Mouse (Mus musculus) limb, embryonic 12.5 days (tissue): ENCODE results near the gene Oscar. TPM values are rescaled to one million over a fixed set of nuclear protein-coding genes. Genes with fewer than 3 reads are reported as not detected.
A peak's percentile ranks its signal among the peaks of the same experiment; 100 is the strongest.

ENCODE experiments used
- ATAC-seq: fragments of 200-750 bp; cut with Nextera tagmentation; 2 replicates; pipeline ENCODE4 v1.8.0; 2017; ENCODE audit warnings: low read depth, moderate TSS enrichment; ENCODE audit not compliant: insufficient number of reproducible peaks, insufficient read depth, low FRiP score, low TSS enrichment
- H3K27ac ChIP-seq: fragments of 300-500 bp; sonication (generic); 2 replicates; pipeline ENCODE4 v1.5.1; 2016; ENCODE audit warnings: mild to moderate bottlenecking, moderate library complexity
- H3K27me3 ChIP-seq: fragments of 300-500 bp; sonication (generic); 2 replicates; pipeline ENCODE4 v1.6.1; 2016; ENCODE audit warnings: mild to moderate bottlenecking, moderate library complexity
- H3K36me3 ChIP-seq: fragments of 300-500 bp; sonication (generic); 2 replicates; pipeline ENCODE4 v1.6.1; 2016; ENCODE audit warnings: mild to moderate bottlenecking, moderate library complexity
- H3K4me1 ChIP-seq: fragments of 300-500 bp; sonication (generic); replicated peaks from 2 replicates; pipeline ENCODE4 v1.6.1; 2016
- H3K4me2 ChIP-seq: fragments of 300-500 bp; sonication (generic); 2 replicates; pipeline ENCODE4 v1.6.1; 2016; ENCODE audit warnings: mild to moderate bottlenecking, moderate library complexity
- H3K4me3 ChIP-seq: fragments of 300-500 bp; sonication (generic); replicated peaks from 2 replicates; pipeline ENCODE4 v1.5.1; 2016; ENCODE audit warnings: mild to moderate bottlenecking
- H3K9ac ChIP-seq: fragments of 300-500 bp; sonication (generic); replicated peaks from 2 replicates; pipeline ENCODE4 v1.6.1; 2016; ENCODE audit warnings: mild to moderate bottlenecking, moderate library complexity
- H3K9me3 ChIP-seq: fragments of 300-500 bp; sonication (generic); 2 replicates; pipeline ENCODE4 v1.6.1; 2016; ENCODE audit warnings: mild to moderate bottlenecking, moderate library complexity
- WGBS: fragments of 180-500 bp; shearing (Covaris S2); methylation state at CpG from one replicate; pipeline ENCODE4 v1.1.7; 2016; 5-methylcytosine and 5-hydroxymethylcytosine counted together
- polyA plus RNA-seq: library from polyadenylated mRNA; unstranded; fragments of >200 nt; fragmentation: Nextera tagmentation; extraction: Ambion mirVana; gene quantifications from 2 replicates; pipeline ENCODE4 v1.2.1, GENCODE M21; 2016

Oscar gene
- polyA plus RNA-seq, 1 experiment from 2014 or later: not detected

DNA sequence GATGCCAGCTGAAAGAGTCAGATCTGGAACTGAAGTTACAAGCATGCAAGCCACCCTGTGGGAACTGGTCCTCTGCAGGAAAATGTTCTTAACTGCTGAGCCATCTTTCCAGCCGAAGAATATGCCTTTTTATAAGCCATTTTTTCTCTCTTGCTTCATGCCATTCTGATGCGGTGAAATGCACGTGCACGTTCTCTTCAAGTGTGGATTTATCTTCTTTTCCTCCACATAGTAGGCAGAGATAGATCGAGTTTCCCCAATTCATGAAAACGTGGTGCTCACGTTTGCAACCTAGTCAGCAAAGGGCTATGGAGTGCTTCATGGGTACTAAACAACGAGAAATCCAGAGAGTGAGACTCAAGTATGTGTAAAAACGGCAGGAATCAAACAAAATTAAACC is 27.9 kb upstream of the Oscar start:
- H3K4me3 ChIP-seq: peak overlapping the region; percentile 98
- peak overlapping the region; percentile 64 for H3K4me2 ChIP-seq
- H3K27ac ChIP-seq: 0 out of 2 replicates have a peak overlapping the region, but pooled peaks have one; percentile 20
- peaks cover 51% of the 10 kb centered on the region for H3K36me3 ChIP-seq
- no peaks in the 10 kb centered on the region for H3K27me3 ChIP-seq
- no peak overlapping the region for H3K9ac ChIP-seq
- ATAC-seq: no peak
- peaks cover 28% of the 10 kb centered on the region for H3K4me1 ChIP-seq
- no peaks in the 10 kb centered on the region for H3K9me3 ChIP-seq
- WGBS: 22% methylated on average over 9 of the region's 9 CpGs

DNA sequence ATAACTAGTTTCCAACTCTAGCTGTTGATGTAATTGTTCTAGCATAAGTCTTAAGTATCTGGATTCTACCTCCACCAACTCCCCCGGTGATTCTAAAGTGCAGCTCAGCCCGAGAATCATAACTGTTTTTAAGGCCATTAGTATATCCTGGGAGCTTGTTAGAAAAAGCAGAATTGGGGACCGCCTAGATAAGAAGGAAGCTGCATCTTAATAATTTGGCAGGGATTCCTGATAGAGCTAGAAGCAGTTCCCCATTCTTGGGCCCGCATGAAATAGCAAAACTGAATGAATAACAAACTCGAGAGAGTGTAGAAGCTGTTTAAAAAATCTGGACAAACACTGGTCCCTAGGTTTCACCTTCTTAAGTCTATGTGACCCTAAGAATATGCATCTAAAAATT is 27.5 kb upstream of the Oscar start:
- Histone ChIP-seq H3K27ac (no peak overlapping the region), H3K4me2 (0 out of 2 replicates have a peak overlapping the region, but pooled peaks have one; percentile 64), H3K9me3 (no peaks in the 10 kb centered on the region), H3K27me3 (no peaks in the 10 kb centered on the region), H3K36me3 (peaks cover 52% of the 10 kb centered on the region), H3K9ac (no peak overlapping the region), H3K4me1 (peaks cover 24% of the 10 kb centered on the region), H3K4me3 (peak overlapping the region; percentile 98; the same call in 1 of the 2 replicates)
- ATAC-seq: no peak
- WGBS: 70% methylated on average over 5 of the region's 5 CpGs

DNA sequence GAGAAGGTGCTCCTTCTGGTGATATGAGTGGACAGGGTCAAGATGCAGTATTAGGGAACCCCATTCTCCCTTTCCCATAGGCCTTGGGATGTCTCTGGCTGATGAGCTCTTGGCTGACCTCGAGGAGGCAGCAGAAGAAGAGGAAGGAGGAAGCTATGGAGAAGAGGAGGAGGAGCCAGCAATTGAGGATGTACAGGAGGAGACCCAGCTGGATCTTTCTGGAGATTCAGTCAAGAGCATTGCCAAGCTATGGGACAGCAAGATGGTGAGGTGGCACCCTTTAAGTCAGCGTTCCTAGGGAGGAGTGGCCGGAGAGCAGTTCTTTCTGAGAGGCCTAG is 14.5 kb upstream of the Oscar start:
- Histone ChIP-seq H3K36me3 (peaks cover 53% of the 10 kb centered on the region), H3K27ac (no peak overlapping the region), H3K4me2 (peak overlapping the region; percentile 95), H3K4me1 (peaks cover 21% of the 10 kb centered on the region), H3K9ac (peak overlapping the region; percentile 75), H3K9me3 (no peaks in the 10 kb centered on the region), H3K27me3 (no peaks in the 10 kb centered on the region), H3K4me3 (peak overlapping the region; percentile 65)
- WGBS: 61% methylated on average over 3 of the region's 3 CpGs
- ATAC-seq: peak; percentile 8; the same call in 1 of the 2 replicates

DNA sequence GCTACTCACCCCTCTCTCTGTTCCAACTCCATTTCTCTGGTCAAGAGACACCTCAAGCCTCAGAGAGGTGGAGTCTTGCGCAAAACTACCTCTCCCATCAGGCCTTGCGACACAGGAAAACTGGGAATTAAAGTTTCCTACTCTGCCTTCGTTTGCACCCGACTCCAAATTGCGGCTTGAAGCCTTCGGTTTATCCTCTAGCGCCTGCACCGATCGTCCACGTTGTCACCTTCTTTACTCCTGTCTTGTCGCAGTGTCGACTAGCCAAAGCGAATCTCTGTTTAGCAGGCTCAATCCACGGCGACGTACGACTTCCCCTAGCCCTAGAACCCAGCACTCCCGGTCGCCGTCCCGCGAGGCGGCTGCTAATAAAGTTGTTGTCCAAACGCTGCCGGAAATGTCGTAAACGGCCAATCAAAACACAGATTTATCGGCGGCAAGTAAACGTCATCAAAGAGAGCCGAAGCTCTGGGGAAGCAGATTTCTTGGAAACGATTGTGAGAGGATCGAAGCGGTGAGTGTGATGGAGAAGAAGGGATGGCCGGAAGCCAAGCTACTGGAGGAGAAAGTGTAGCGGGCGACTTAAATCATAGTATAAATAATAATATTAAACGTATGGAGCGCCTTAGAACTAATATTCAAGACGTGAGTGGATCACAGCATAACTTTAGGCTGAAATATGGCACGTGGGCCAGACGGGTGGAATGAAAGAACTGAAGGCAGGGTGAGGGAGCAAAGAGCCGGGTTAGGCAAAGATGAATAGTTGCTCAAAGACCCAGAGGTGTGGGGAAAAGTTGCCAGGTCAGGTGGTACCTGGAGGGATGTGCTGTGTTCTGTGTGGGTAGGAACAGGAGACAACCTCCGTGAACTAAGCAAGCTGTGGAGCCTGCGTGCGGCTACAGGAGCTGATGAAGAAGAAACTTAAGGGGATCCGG is 13.9 kb upstream of the Oscar start, which contains the start of the genes Tfpt and Prpf31:
Gene Tfpt, minus strand, starts transcription at position 387 of the 935 bp plus-strand sequence.
Gene Prpf31, plus strand, starts transcription at position 443 of the 935 bp plus-strand sequence.
- H3K27me3 ChIP-seq: no peaks in the 10 kb centered on the region
- peak within 1 kb of the TSS; percentile 97 for H3K4me2 ChIP-seq
- WGBS: 1% methylated on average over 47 of the region's 47 CpGs
- H3K4me3 ChIP-seq: peak within 1 kb of the TSS; percentile 65
- ATAC-seq: peak; percentile 77
- no peaks in the 10 kb centered on the region for H3K9me3 ChIP-seq
- peak within 1 kb of the TSS; percentile 75 for H3K9ac ChIP-seq
- H3K4me1 ChIP-seq: peaks cover 21% of the 10 kb centered on the region
- H3K27ac ChIP-seq: peak within 1 kb of the TSS; percentile 77
- peaks cover 51% of the 10 kb centered on the region for H3K36me3 ChIP-seq

DNA sequence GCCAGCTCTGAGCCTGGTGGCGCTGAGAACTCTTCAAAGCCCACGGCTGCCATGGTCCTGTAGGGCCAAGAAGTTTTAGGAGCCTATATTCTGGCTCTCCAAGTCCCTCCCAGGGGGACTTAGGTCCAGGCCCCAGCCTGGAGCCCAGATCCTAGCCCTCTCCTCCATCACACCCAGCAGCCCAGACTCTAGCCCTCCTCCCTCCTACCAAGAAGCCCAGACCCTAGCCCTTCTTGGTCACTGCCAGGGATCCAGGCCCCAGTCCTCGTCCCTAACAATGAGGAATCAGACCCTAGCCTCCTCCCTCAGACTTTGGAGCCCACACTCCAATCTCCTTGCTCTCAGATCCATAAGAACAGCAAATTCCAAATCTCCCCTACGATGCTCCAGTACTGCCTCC is 13.1 kb upstream of the Oscar start:
- Histone ChIP-seq H3K4me1 (peaks cover 21% of the 10 kb centered on the region), H3K4me3 (peak overlapping the region; percentile 65), H3K36me3 (peaks cover 51% of the 10 kb centered on the region), H3K27me3 (no peaks in the 10 kb centered on the region), H3K9me3 (no peaks in the 10 kb centered on the region), H3K9ac (peak overlapping the region; percentile 75), H3K27ac (peak overlapping the region; percentile 77; the same call in 1 of the 2 replicates), H3K4me2 (peak overlapping the region; percentile 97)
- WGBS: 32% methylated on average over 4 of the region's 4 CpGs
- ATAC-seq: peak; percentile 64

DNA sequence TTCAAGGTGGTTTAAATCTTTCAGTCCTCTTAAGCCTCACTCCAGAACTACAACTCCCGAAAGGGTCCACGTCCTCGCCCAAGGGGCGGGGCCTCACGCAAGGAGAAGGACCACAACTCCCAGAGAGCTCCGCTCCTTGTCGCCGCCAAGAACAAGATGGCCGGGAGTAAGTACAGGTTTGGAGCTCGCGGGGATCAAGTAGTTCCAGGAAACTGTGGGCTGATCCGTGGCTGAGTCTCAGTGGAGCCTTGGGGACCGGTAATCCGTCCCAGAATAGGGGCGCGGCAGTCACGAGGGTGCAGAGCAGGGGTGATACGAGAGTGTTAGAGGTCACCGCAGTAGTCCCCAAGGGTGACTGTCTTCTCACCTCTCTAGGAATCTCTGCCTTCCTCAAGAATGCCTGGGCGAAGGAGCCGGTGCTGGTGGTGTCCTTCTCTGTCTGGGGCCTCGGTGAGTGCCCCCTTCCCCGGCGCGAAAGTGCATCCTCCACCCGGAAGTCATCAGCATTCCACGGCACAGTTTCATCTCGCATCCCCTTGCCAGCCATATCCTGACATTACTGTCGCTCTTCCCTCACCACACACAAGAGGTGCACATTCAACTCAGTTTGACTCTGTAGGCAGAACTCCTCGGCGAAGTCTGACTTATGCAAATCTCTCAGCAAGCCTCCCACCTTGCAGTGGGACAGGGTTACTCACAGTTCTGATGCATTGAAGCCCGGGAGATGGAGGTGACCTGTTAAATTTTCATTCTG is 1.5 kb upstream of the Oscar start, which contains the start of gene Ndufa3:
Gene Ndufa3, plus strand, starts transcription at position 132 of the 754 bp plus-strand sequence.
- Histone ChIP-seq H3K4me1 (peaks cover 7% of the 10 kb centered on the region), H3K27ac (peak within 1 kb of the TSS; percentile 69), H3K9ac (peak within 1 kb of the TSS; percentile 87), H3K27me3 (no peaks in the 10 kb centered on the region), H3K4me3 (peak within 1 kb of the TSS; percentile 78), H3K9me3 (no peaks in the 10 kb centered on the region), H3K36me3 (peaks cover 38% of the 10 kb centered on the region), H3K4me2 (peak within 1 kb of the TSS; percentile 87)
- WGBS: under 1% methylated on average over 32 of the region's 32 CpGs
- peak; percentile 93 for ATAC-seq

DNA sequence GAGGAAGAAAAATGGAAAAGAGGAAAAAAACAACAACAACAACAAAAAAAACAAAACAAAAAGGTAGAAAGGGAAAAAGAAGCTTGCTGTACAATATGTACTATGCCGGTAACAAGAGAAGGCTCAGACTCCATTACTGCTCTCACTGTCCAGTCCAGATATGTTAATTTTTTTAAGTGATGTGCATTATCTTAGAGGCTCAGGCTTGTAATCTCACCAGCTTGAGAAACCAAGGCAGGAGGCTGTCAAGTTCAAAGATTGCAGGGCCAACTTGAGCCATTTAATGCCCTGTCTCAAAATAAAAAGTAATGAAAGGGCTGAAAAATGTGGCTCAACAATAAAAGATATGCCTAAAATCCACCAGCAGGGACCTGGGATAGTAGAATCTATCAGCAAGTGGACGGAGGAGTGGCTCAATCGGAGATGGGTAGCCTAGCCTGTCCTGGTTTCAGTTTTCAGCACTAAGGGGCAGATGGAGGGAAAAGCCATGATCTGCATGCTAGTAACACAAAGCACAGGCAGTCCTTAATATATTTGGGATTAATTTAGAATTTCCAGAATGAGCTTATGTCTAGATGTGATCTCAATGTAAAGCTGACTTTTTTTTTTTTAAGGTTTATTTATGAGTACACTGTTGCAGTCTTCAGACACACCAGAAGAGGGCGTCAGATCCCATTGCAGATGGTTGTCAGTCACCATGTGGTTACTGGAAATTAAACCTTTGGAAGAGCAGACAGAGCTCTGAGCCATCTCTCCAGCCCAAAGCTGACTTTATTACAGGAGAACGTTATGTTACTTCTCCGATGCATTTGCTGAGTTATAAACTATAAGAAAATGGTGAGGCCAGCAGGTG is 658 bp upstream of the Oscar start:
- H3K4me2 ChIP-seq: no peak overlapping the region
- WGBS: 41% methylated on average over 6 of the region's 6 CpGs

DNA sequence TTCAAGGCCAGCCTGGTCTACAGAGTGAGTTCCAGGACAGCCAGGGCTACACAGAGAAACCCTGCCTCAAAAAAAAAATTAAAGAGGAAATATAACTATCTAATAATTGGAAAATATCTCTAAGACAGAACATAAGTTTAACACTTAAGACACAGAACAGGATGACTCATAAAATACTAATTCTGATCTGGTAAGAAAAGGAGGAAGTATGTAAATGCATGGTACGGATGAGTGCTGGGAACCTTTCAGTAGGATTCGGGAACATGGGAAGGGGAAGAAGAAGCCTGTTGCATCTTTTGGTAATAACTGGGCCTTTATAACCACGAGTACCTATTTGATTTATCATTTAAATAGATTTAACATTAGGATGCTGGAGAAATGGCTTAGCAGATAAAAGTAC is 1.9 kb downstream of the Oscar start:
- 80% methylated on average over 3 of the region's 3 CpGs for WGBS
- Histone ChIP-seq H3K4me1 (peaks cover 7% of the 10 kb centered on the region), H3K4me3 (no peak overlapping the region), H3K27ac (no peak overlapping the region), H3K9me3 (no peaks in the 10 kb centered on the region), H3K36me3 (peaks cover 4% of the 10 kb centered on the region), H3K9ac (no peak overlapping the region), H3K27me3 (no peaks in the 10 kb centered on the region), H3K4me2 (no peak overlapping the region)
- ATAC-seq: no peak

More for the DNA sequence above, 658 bp upstream of the Oscar start:
- Histone ChIP-seq H3K27ac (no peak overlapping the region), H3K9me3 (no peaks in the 10 kb centered on the region), H3K4me3 (peak overlapping the region; percentile 78), H3K9ac (no peak overlapping the region), H3K27me3 (no peaks in the 10 kb centered on the region), H3K4me1 (peaks cover 7% of the 10 kb centered on the region), H3K36me3 (peaks cover 30% of the 10 kb centered on the region)
- no peak; the same call in 1 of the 2 replicates for ATAC-seq

DNA sequence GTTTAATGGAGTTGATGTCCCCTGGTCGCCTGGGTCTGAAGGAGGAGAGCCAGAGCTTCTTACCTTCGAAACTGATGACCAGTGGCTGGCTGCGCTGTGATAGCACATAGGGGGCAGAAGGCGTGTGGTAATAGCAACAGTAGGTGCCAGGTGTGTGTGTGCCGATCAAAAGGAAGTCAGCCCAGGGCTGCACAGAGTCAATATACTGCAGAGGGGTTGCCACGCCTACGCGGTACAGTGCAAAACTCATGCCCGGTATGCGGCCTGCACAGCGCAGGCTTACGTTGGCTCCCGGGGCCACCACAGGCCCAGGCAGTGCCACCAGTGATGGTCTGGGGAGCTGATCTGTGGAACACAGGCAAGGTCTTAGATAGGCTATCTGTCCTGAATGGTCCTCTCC is 5.0 kb downstream of the Oscar start:
- H3K9me3 ChIP-seq: no peaks in the 10 kb centered on the region
- H3K4me1 ChIP-seq: no peaks in the 10 kb centered on the region
- H3K4me2 ChIP-seq: no peak overlapping the region
- no peaks in the 10 kb centered on the region for H3K27me3 ChIP-seq
- no peak for ATAC-seq
- 87% methylated on average over 13 of the region's 13 CpGs for WGBS
- H3K27ac ChIP-seq: no peak overlapping the region
- no peaks in the 10 kb centered on the region for H3K36me3 ChIP-seq
- H3K9ac ChIP-seq: no peak overlapping the region
- H3K4me3 ChIP-seq: no peak overlapping the region

DNA sequence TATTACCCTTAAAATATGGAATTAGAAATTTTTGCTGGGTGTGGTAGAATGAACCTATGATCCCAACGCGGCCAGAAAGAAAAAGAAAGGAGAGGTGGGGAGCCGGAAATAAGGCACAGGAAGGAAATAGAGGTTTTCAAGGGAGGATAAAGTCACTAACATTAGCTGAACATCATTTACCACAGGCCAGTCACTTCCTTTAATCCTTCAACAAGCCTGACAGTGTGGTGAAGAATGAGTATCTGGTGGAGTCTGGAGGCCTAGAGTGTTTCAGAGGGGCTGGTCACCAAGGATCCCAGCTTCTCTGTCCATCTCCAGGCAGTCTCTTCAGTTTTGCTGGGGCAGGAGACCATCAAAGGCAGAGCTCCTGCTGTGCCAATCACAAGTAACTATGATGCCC is 5.5 kb downstream of the Oscar start:
- WGBS: 93% methylated on average over 3 of the region's 3 CpGs
- H3K36me3 ChIP-seq: no peaks in the 10 kb centered on the region
- ATAC-seq: no peak
- H3K4me2 ChIP-seq: no peak overlapping the region
- no peaks in the 10 kb centered on the region for H3K4me1 ChIP-seq
- H3K9ac ChIP-seq: no peak overlapping the region
- H3K9me3 ChIP-seq: no peaks in the 10 kb centered on the region
- no peaks in the 10 kb centered on the region for H3K27me3 ChIP-seq
- no peak overlapping the region for H3K4me3 ChIP-seq
- no peak overlapping the region for H3K27ac ChIP-seq
